Mouse (Mus musculus) heart, embryonic 15.5 days (tissue): ENCODE results near the gene Fads2. TPM values are rescaled to one million over a fixed set of nuclear protein-coding genes. Genes with fewer than 3 reads are reported as not detected.
A peak's percentile ranks its signal among the peaks of the same experiment; 100 is the strongest.

Source experiments
- ATAC-seq: fragments of 200-750 bp; cut with Nextera tagmentation; replicated peaks from 2 replicates; pipeline ENCODE4 v1.8.0; 2017; ENCODE audit warnings: low read depth, moderate TSS enrichment; ENCODE audit not compliant: insufficient number of reproducible peaks, insufficient read depth, low FRiP score
- H3K27ac ChIP-seq: fragments of 300-500 bp; sonication (generic); 2 replicates; pipeline ENCODE4 v1.5.1; 2015; ENCODE audit warnings: mild to moderate bottlenecking, inconsistent platforms
- H3K27me3 ChIP-seq: fragments of 300-500 bp; sonication (generic); 2 replicates; pipeline ENCODE4 v1.6.1; 2015; ENCODE audit warnings: inconsistent platforms
- H3K36me3 ChIP-seq: fragments of 300-500 bp; sonication (generic); 2 replicates; pipeline ENCODE4 v1.6.1; 2015; ENCODE audit warnings: mild to moderate bottlenecking, inconsistent platforms
- H3K4me1 ChIP-seq: fragments of 300-500 bp; sonication (generic); replicated peaks from 2 replicates; pipeline ENCODE4 v1.6.1; 2015; ENCODE audit warnings: inconsistent platforms
- H3K4me2 ChIP-seq: fragments of 300-500 bp; sonication (generic); 2 replicates; pipeline ENCODE4 v1.6.1; 2015; ENCODE audit warnings: inconsistent platforms, mild to moderate bottlenecking, moderate library complexity
- H3K4me3 ChIP-seq: fragments of 300-500 bp; sonication (generic); 2 replicates; pipeline ENCODE4 v1.5.1; 2015; ENCODE audit warnings: mild to moderate bottlenecking, inconsistent platforms
- H3K9ac ChIP-seq: fragments of 300-500 bp; sonication (generic); 2 replicates; pipeline ENCODE4 v1.6.1; 2015; ENCODE audit warnings: mild to moderate bottlenecking, inconsistent platforms
- H3K9me3 ChIP-seq: fragments of 300-500 bp; sonication (generic); replicated peaks from 2 replicates; pipeline ENCODE4 v1.6.1; 2016; ENCODE audit warnings: inconsistent platforms
- WGBS: fragments of 180-500 bp; shearing (Covaris S2); methylation state at CpG from one replicate; pipeline ENCODE4 v1.1.7; 2015; ENCODE audit warnings: mixed read lengths; 5-methylcytosine and 5-hydroxymethylcytosine counted together
- polyA plus RNA-seq: library from polyadenylated mRNA; unstranded; fragments of >200 nt; fragmentation: Nextera tagmentation; extraction: Ambion mirVana; gene quantifications from 2 replicates; pipeline ENCODE4 v1.2.1, GENCODE M21; 2015

Gene Fads2
- polyA plus RNA-seq, 1 experiment from 2014 or later: 29.3 TPM

- Histone ChIP-seq H3K4me1 (peaks cover 78% of the 10 kb centered on the region), H3K4me2 (peak overlapping the region; percentile 88), H3K27ac (peak overlapping the region; percentile 90), H3K4me3 (peak overlapping the region; percentile 84), H3K9ac (peak overlapping the region; percentile 85), H3K27me3 (no peaks in the 10 kb centered on the region), H3K9me3 (no peaks in the 10 kb centered on the region), H3K36me3 (no peaks in the 10 kb centered on the region)
- no peak for ATAC-seq
- WGBS: 11% methylated on average over 17 of the region's 20 CpGs
These were observed 60.6 kb downstream of the Fads2 start for GRCm38 (mm10) chr19:10040866-10041387.

GRCm38 (mm10) chr19:10039615-10040014, 61.9 kb downstream of the Fads2 start:
- Histone ChIP-seq H3K4me3 (no peak overlapping the region), H3K4me1 (peaks cover 73% of the 10 kb centered on the region), H3K36me3 (0 out of 2 replicates have a peak, but pooled peaks cover 2% of the 10 kb centered on the region), H3K4me2 (no peak overlapping the region), H3K27me3 (no peaks in the 10 kb centered on the region), H3K9ac (no peak overlapping the region), H3K9me3 (no peaks in the 10 kb centered on the region), H3K27ac (peak overlapping the region; percentile 90)
- ATAC-seq: no peak
- WGBS: 71% methylated on average over 2 of the region's 2 CpGs

GRCm38 (mm10) chr19:10038910-10039309, 62.6 kb downstream of the Fads2 start:
- 3% methylated on average over 3 of the region's 3 CpGs for WGBS
- Histone ChIP-seq H3K36me3 (0 out of 2 replicates have a peak, but pooled peaks cover 2% of the 10 kb centered on the region), H3K9ac (no peak overlapping the region; the same call in 1 of the 2 replicates), H3K4me3 (no peak overlapping the region), H3K4me2 (peak overlapping the region; percentile 42), H3K27ac (peak overlapping the region; percentile 90), H3K27me3 (no peaks in the 10 kb centered on the region), H3K4me1 (peaks cover 68% of the 10 kb centered on the region), H3K9me3 (no peaks in the 10 kb centered on the region)
- ATAC-seq: peak; percentile 17; the same call in 1 of the 2 replicates

GRCm38 (mm10) chr19:10038364-10038763, 63.2 kb downstream of the Fads2 start:
- no peak overlapping the region; the same call in 1 of the 2 replicates for H3K9ac ChIP-seq
- peak overlapping the region; percentile 90 for H3K27ac ChIP-seq
- H3K4me1 ChIP-seq: peaks cover 62% of the 10 kb centered on the region
- 60% methylated on average over 3 of the region's 3 CpGs for WGBS
- 0 out of 2 replicates have a peak, but pooled peaks cover 2% of the 10 kb centered on the region for H3K36me3 ChIP-seq
- no peak for ATAC-seq
- H3K9me3 ChIP-seq: no peaks in the 10 kb centered on the region
- no peaks in the 10 kb centered on the region for H3K27me3 ChIP-seq
- H3K4me2 ChIP-seq: peak overlapping the region; percentile 42
- H3K4me3 ChIP-seq: no peak overlapping the region

GRCm38 (mm10) chr19:10037534-10037933, 64.0 kb downstream of the Fads2 start:
- Histone ChIP-seq H3K4me2 (no peak overlapping the region), H3K36me3 (0 out of 2 replicates have a peak, but pooled peaks cover 2% of the 10 kb centered on the region), H3K27ac (no peak overlapping the region), H3K27me3 (no peaks in the 10 kb centered on the region), H3K9ac (no peak overlapping the region), H3K4me1 (peaks cover 54% of the 10 kb centered on the region), H3K9me3 (no peaks in the 10 kb centered on the region), H3K4me3 (no peak overlapping the region)
- no peak for ATAC-seq
- 56% methylated on average over 2 of the region's 2 CpGs for WGBS

GRCm38 (mm10) chr19:10034785-10035447, 66.6 kb downstream of the Fads2 start:
- Histone ChIP-seq H3K27me3 (no peaks in the 10 kb centered on the region), H3K4me3 (no peak overlapping the region), H3K9me3 (no peaks in the 10 kb centered on the region), H3K4me2 (no peak overlapping the region), H3K4me1 (peaks cover 34% of the 10 kb centered on the region), H3K9ac (no peak overlapping the region), H3K27ac (no peak overlapping the region), H3K36me3 (0 out of 2 replicates have a peak, but pooled peaks cover 2% of the 10 kb centered on the region)
- WGBS: 56% methylated on average over 8 of the region's 8 CpGs
- peak; percentile 40; the same call in 1 of the 2 replicates for ATAC-seq

- Histone ChIP-seq H3K4me3 (no peak overlapping the region), H3K27me3 (no peaks in the 10 kb centered on the region), H3K27ac (no peak overlapping the region), H3K9ac (no peak overlapping the region), H3K4me2 (no peak overlapping the region), H3K4me1 (peaks cover 28% of the 10 kb centered on the region), H3K9me3 (no peaks in the 10 kb centered on the region), H3K36me3 (0 out of 2 replicates have a peak, but pooled peaks cover 2% of the 10 kb centered on the region)
- ATAC-seq: no peak
- WGBS: 76% methylated on average over 5 of the region's 5 CpGs
These were observed 67.2 kb downstream of the Fads2 start for GRCm38 (mm10) chr19:10034356-10034755.

- no peak overlapping the region for H3K9ac ChIP-seq
- H3K36me3 ChIP-seq: peaks cover 8% of the 10 kb centered on the region; the same call in 1 of the 2 replicates
- H3K4me1 ChIP-seq: peaks cover 19% of the 10 kb centered on the region
- H3K4me3 ChIP-seq: no peak overlapping the region
- 39% methylated on average over 8 of the region's 8 CpGs for WGBS
- no peak overlapping the region for H3K4me2 ChIP-seq
- H3K27ac ChIP-seq: no peak overlapping the region
- no peak for ATAC-seq
- H3K27me3 ChIP-seq: no peaks in the 10 kb centered on the region
- no peaks in the 10 kb centered on the region for H3K9me3 ChIP-seq
These were observed 68.2 kb downstream of the Fads2 start for GRCm38 (mm10) chr19:10033211-10033973.

- Histone ChIP-seq H3K4me3 (no peak overlapping the region), H3K27me3 (no peaks in the 10 kb centered on the region), H3K4me1 (peaks cover 21% of the 10 kb centered on the region), H3K9me3 (no peaks in the 10 kb centered on the region), H3K36me3 (peaks cover 10% of the 10 kb centered on the region; the same call in 1 of the 2 replicates), H3K9ac (no peak overlapping the region), H3K4me2 (no peak overlapping the region), H3K27ac (no peak overlapping the region)
- ATAC-seq: no peak
- 80% methylated on average over 2 of the region's 2 CpGs for WGBS
These were observed 71.8 kb downstream of the Fads2 start for GRCm38 (mm10) chr19:10029746-10030145.

- ATAC-seq: 0 out of 2 replicates have a peak, but pooled peaks have one; percentile 63
- H3K9me3 ChIP-seq: no peaks in the 10 kb centered on the region
- peak overlapping the region; percentile 82 for H3K27ac ChIP-seq
- H3K4me3 ChIP-seq: no peak overlapping the region
- H3K36me3 ChIP-seq: peaks cover 10% of the 10 kb centered on the region; the same call in 1 of the 2 replicates
- WGBS: 8% methylated on average over 8 of the region's 8 CpGs
- peak overlapping the region; percentile 19; the same call in 1 of the 2 replicates for H3K4me2 ChIP-seq
- 0 out of 2 replicates have a peak overlapping the region, but pooled peaks have one; percentile 13 for H3K9ac ChIP-seq
- no peaks in the 10 kb centered on the region for H3K27me3 ChIP-seq
- H3K4me1 ChIP-seq: peaks cover 47% of the 10 kb centered on the region
These were observed 76.2 kb downstream of the Fads2 start for GRCm38 (mm10) chr19:10025169-10025875.
